Mouse (Mus musculus): ENCODE results near the gene Bbs12. TPM values are rescaled to one million over a fixed set of nuclear protein-coding genes. Genes with fewer than 3 reads are reported as not detected.

The Bbs12 gene
- polyA plus RNA-seq, 1 experiment: 1.3 TPM

DNA sequence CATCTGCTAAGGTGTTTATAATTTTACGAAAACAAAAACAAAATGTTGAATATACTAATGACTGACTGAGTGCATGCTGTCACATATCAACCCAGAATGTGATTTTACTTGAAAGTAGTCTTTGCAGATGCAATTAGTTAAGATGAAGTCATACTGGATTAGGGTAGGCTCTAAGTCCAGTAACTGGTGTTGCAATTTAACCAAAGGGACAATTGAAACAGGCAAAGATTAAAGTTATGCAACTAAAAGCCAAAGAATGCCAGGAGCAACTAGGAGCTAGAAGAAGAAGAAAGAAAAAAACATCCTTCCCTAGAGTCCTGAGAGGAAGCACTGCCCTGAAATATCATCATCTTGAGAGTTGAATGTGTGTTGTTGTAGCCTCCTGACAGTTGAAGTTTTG is 3.9 kb downstream of the Bbs12 start:
- WGBS: 81% methylated on average over 1 of the region's 1 CpGs
- TF ChIP-seq POLR2A (IDR thresholded peaks at IDR 0.05; ENCODE audit: borderline replicate concordance, extremely low read depth, low read depth, low read length): no peak
- no peak for TF ChIP-seq CTCF (IDR thresholded peaks at IDR 0.05; ENCODE audit: insufficient read depth, low read length)
- DNase-seq: no peak
- H3K4me3 ChIP-seq (replicated peaks; ENCODE audit: extremely low read depth, low read depth, low read length): no peak overlapping the region
- peaks cover 6% of the 10 kb centered on the region; the same call in 1 of the 2 replicates for H3K4me1 ChIP-seq (ENCODE audit: control insufficient read depth, insufficient read depth, low read length)

DNA sequence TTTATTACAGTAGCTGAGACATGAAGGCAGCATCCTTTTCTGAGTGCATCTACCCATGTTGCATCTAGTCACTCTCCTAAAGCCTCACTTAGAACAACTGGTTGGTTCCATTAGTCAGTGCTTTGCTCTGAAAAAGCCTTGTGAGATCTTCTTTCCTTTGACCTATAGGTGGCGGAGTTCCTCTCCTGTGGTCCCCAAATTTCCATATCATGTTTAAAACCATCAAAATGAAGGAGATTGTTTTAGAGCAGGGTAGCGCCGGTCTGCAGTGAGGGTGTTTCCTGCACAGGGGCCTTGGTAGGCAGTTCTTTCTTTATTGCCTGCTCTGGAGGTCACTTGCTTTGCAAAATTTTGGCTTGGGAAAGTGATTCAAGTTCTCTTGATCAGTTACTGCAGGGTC is 12.0 kb downstream of the Bbs12 start:
- no peak overlapping the region for H3K4me3 ChIP-seq (replicated peaks; ENCODE audit: extremely low read depth, low read depth, low read length)
- H3K4me1 ChIP-seq (ENCODE audit: control insufficient read depth, insufficient read depth, low read length): no peaks in the 10 kb centered on the region; the same call in 1 of the 2 replicates
- TF ChIP-seq POLR2A (IDR thresholded peaks at IDR 0.05; ENCODE audit: borderline replicate concordance, extremely low read depth, low read depth, low read length) (no peak), CTCF (IDR thresholded peaks at IDR 0.05; ENCODE audit: insufficient read depth, low read length) (0 out of 2 replicates have a peak, but pooled peaks have one; percentile 9)
- no peak for DNase-seq
- WGBS: 36% methylated on average over 3 of the region's 3 CpGs

GRCm38 (mm10) chr3:37325317-37326112 is 13.2 kb downstream of the Bbs12 start:
- no peak overlapping the region for H3K4me3 ChIP-seq (replicated peaks; ENCODE audit: extremely low read depth, low read depth, low read length)
- WGBS: 70% methylated on average over 5 of the region's 5 CpGs
- no peak for DNase-seq
- no peak for TF ChIP-seq POLR2A (IDR thresholded peaks at IDR 0.05; ENCODE audit: borderline replicate concordance, extremely low read depth, low read depth, low read length)
- TF ChIP-seq CTCF (IDR thresholded peaks at IDR 0.05; ENCODE audit: insufficient read depth, low read length): no peak
- no peaks in the 10 kb centered on the region; the same call in 1 of the 2 replicates for H3K4me1 ChIP-seq (ENCODE audit: control insufficient read depth, insufficient read depth, low read length)

DNA sequence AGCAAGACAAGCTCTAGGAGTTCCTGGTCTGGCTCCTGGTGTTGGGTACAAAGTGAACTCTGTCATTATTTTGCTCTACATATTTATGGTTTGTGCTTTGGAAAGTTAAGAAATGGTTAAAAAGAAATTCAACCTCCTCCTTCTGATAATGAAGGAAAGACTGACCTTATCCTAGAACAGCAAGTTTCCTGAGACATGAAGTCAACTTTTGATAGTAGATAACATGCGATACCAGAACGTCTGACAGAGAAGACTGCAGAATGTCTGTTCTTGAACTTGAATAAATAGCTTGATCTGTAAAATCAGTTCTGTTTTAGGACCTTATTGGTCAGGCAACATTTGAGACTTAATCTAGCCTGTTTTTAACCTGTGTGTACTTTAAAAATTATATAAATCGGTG is 14.3 kb downstream of the Bbs12 start:
- no peak for DNase-seq
- H3K4me1 ChIP-seq (ENCODE audit: control insufficient read depth, insufficient read depth, low read length): no peaks in the 10 kb centered on the region; the same call in 1 of the 2 replicates
- H3K4me3 ChIP-seq (replicated peaks; ENCODE audit: extremely low read depth, low read depth, low read length): no peak overlapping the region
- 79% methylated on average over 3 of the region's 3 CpGs for WGBS
- no peak for TF ChIP-seq CTCF (IDR thresholded peaks at IDR 0.05; ENCODE audit: insufficient read depth, low read length)
- TF ChIP-seq POLR2A (IDR thresholded peaks at IDR 0.05; ENCODE audit: borderline replicate concordance, extremely low read depth, low read depth, low read length): no peak

- DNase-seq: no peak
- 35% methylated on average over 2 of the region's 2 CpGs for WGBS
Observed at GRCm38 (mm10) chr3:37328489-37328888, 16.1 kb downstream of the Bbs12 start.

GRCm38 (mm10) chr3:37329963-37330362 is 17.6 kb downstream of the Bbs12 start:
- DNase-seq: no peak
- no peak for TF ChIP-seq POLR2A (IDR thresholded peaks at IDR 0.05; ENCODE audit: borderline replicate concordance, extremely low read depth, low read depth, low read length)
- no peak for TF ChIP-seq CTCF (IDR thresholded peaks at IDR 0.05; ENCODE audit: insufficient read depth, low read length)

More at GRCm38 (mm10) chr3:37328489-37328888, 16.1 kb downstream of the Bbs12 start:
- TF ChIP-seq CTCF (IDR thresholded peaks at IDR 0.05; ENCODE audit: insufficient read depth, low read length) (no peak), POLR2A (IDR thresholded peaks at IDR 0.05; ENCODE audit: borderline replicate concordance, extremely low read depth, low read depth, low read length) (no peak)
- Histone ChIP-seq H3K4me3 (replicated peaks; ENCODE audit: extremely low read depth, low read depth, low read length) (no peak overlapping the region), H3K4me1 (ENCODE audit: control insufficient read depth, insufficient read depth, low read length) (no peaks in the 10 kb centered on the region; the same call in 1 of the 2 replicates)

GRCm38 (mm10) chr3:37331999-37332449 is 19.7 kb downstream of the Bbs12 start:
- Histone ChIP-seq H3K4me1 (ENCODE audit: control insufficient read depth, insufficient read depth, low read length) (no peaks in the 10 kb centered on the region; the same call in 1 of the 2 replicates), H3K4me3 (replicated peaks; ENCODE audit: extremely low read depth, low read depth, low read length) (no peak overlapping the region)
- no peak for DNase-seq
- TF ChIP-seq CTCF (IDR thresholded peaks at IDR 0.05; ENCODE audit: insufficient read depth, low read length): no peak
- no peak for TF ChIP-seq POLR2A (IDR thresholded peaks at IDR 0.05; ENCODE audit: borderline replicate concordance, extremely low read depth, low read depth, low read length)
- 37% methylated on average over 6 of the region's 6 CpGs for WGBS

More at GRCm38 (mm10) chr3:37329963-37330362, 17.6 kb downstream of the Bbs12 start:
- 70% methylated on average over 1 of the region's 1 CpGs for WGBS
- no peak overlapping the region for H3K4me3 ChIP-seq (replicated peaks; ENCODE audit: extremely low read depth, low read depth, low read length)
- no peaks in the 10 kb centered on the region; the same call in 1 of the 2 replicates for H3K4me1 ChIP-seq (ENCODE audit: control insufficient read depth, insufficient read depth, low read length)

DNA sequence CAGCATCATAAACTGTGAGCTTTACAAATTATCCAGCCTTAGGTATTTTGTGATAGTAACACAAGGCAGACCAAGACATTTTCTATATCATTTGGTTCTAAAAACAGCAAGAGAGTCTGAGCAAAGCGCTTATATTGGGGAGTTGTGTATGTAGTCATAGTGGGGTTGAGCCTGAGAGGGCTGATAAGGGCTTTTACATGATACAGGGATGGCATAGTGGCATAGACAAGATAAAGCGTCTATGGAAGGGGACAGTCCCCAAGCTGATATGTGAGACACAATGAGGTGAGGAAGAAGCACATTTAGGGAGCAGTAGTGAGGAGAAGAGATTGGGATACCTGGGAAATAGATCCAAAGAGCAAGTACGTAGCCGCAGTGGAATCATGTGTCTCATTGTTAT is 21.7 kb downstream of the Bbs12 start:
- TF ChIP-seq POLR2A (IDR thresholded peaks at IDR 0.05; ENCODE audit: borderline replicate concordance, extremely low read depth, low read depth, low read length) (no peak), CTCF (IDR thresholded peaks at IDR 0.05; ENCODE audit: insufficient read depth, low read length) (no peak)
- WGBS: 96% methylated on average over 4 of the region's 4 CpGs
- no peaks in the 10 kb centered on the region for H3K4me1 ChIP-seq (ENCODE audit: control insufficient read depth, insufficient read depth, low read length)
- no peak overlapping the region for H3K4me3 ChIP-seq (replicated peaks; ENCODE audit: extremely low read depth, low read depth, low read length)
- DNase-seq: no peak

- Histone ChIP-seq H3K4me1 (ENCODE audit: control insufficient read depth, insufficient read depth, low read length) (no peaks in the 10 kb centered on the region; the same call in 1 of the 2 replicates), H3K4me3 (replicated peaks; ENCODE audit: extremely low read depth, low read depth, low read length) (no peak overlapping the region)
- DNase-seq: no peak
- TF ChIP-seq POLR2A (IDR thresholded peaks at IDR 0.05; ENCODE audit: borderline replicate concordance, extremely low read depth, low read depth, low read length) (no peak), CTCF (IDR thresholded peaks at IDR 0.05; ENCODE audit: insufficient read depth, low read length) (peak; percentile 52; the same call in 1 of the 2 replicates)
- 66% methylated on average over 5 of the region's 5 CpGs for WGBS
Observed at GRCm38 (mm10) chr3:37341110-37341509, 28.8 kb downstream of the Bbs12 start.
